Mouse (Mus musculus) gastrocnemius, adult 2 months (tissue): ENCODE results near the gene Abcc1. TPM values are rescaled to one million over a fixed set of nuclear protein-coding genes. Genes with fewer than 3 reads are reported as not detected.
A peak's percentile ranks its signal among the peaks of the same experiment; 100 is the strongest.

ENCODE experiments used
- DNase-seq: peaks from one replicate; pipeline ENCODE4 v3.0.0; 2022
- H3K27ac ChIP-seq: fragments of 200-600 bp; 2 replicates; pipeline ENCODE4 v1.8.1; 2022; ENCODE audit warnings: mild to moderate bottlenecking
- H3K4me3 ChIP-seq: fragments of 200-600 bp; 2 replicates; pipeline ENCODE4 v1.8.1; 2022; ENCODE audit warnings: mild to moderate bottlenecking, moderate library complexity
- CTCF ChIP-seq: fragments of 200-600 bp; IDR thresholded peaks from 2 replicates; pipeline ENCODE4 v1.8.1; 2022; ENCODE audit warnings: antibody characterized with exemption, mild to moderate bottlenecking, moderate library complexity
- intact Hi-C: fragments of 180-260 bp; cut with DNase I; formaldehyde crosslinking; loops from one replicate; pipeline ENCODE4 v1.15.1; 2025
- long read RNA-seq, 2 experiments: library from polyadenylated mRNA; stranded (forward); transcript quantifications; one replicate each; pipeline ENCODE4 v2.0.0; 2021
- total RNA-seq, 2 experiments: library from RNA; stranded (reverse); gene quantifications; 2 replicates each; pipeline ENCODE4 v1.2.3; 2021

Abcc1 gene
- 10 to 100 TPM; 21.6 to 25.0 TPM for total RNA-seq
- long read RNA-seq, experiment 1, full-length matches to known transcripts, result 6 of 18 reads
- long read RNA-seq, experiment 1, partial matches to known transcripts, result 6 of 18 reads
- long read RNA-seq, experiment 1, other reads (novel, unspliced or antisense), result 6 of 18 reads
- long read RNA-seq, experiment 2, full-length matches to known transcripts, result 4 of 22 reads
- long read RNA-seq, experiment 2, partial matches to known transcripts, result 12 of 22 reads
- long read RNA-seq, experiment 2, other reads (novel, unspliced or antisense), result 6 of 22 reads

DNA sequence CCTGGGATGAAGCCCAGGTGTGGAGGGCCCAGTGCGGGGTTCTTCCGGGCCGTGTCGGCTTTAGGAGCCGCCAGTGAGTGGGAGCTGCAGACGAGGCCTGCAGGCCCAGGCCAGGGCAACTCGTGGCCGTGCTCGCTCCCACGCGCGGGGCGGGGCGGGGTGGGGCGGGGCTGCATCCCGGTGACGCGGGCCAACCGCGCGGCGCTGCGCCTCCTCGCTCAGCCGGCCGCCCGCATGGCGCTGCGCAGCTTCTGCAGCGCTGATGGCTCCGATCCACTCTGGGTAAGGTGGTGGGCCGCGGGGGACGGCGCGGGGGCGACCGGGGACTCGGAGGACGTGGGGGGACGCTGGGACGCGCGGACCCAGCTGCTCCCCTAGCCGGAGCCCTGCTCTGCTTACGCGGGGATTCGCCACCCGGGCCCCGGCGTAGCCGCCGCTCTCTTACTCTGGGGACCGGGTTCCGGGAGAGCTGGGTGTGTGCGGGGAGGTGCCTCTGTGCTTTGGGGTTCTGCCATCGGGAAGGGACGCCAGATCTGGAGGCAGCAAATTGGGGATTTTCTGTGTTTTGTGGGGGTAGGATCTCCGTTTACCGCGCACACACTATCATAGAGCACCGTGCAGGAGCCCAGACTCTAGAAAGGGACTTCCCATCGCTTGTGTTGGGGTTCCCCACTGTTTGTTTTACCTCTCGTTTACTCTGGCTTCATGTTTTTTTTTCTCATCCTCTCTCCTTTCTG is at the start of gene Abcc1:
Abcc1 (plus strand) TSS at position 197 of the 737 bp plus-strand sequence.
- TF ChIP-seq CTCF, result peak; percentile 29; the same call in 1 of the 2 replicates
- peak within 1 kb of the TSS; percentile 91 for H3K27ac ChIP-seq
- DNase-seq, result peak; percentile 90
- peak within 1 kb of the TSS; percentile 95 for H3K4me3 ChIP-seq
- intact Hi-C loops, result loop anchor here (2.0 kb wide), 1 partner anchor 45 kb away; the partner anchor contains the start of gene Fopnl

GRCm38 (mm10) chr16:14312914-14313313 is 48.4 kb upstream of the Abcc1 start:
- no peak overlapping the region for H3K4me3 ChIP-seq
- H3K27ac ChIP-seq, result no peak overlapping the region
- intact Hi-C loops, result loop anchor here (5.0 kb wide), 1 partner anchor 76 kb away; no protein-coding TSS in a partner anchor
- TF ChIP-seq CTCF, result no peak
- DNase-seq, result no peak

GRCm38 (mm10) chr16:14316884-14317876 is 44.2 kb upstream of the Abcc1 start, which contains the start of gene Fopnl:
Gene Fopnl (minus strand): TSS chr16:14317405.
- Histone ChIP-seq H3K27ac (peak within 1 kb of the TSS; percentile 98), H3K4me3 (peak within 1 kb of the TSS; percentile 94)
- peak; percentile 99 for DNase-seq
- intact Hi-C loops, result loop anchor here (1.0 to 2.0 kb wide), 2 partner anchors 44 to 128 kb away; partner anchors contain the start of gene Abcc1
- 0 out of 2 replicates have a peak, but pooled peaks have one; percentile 18 for TF ChIP-seq CTCF

GRCm38 (mm10) chr16:14319681-14320080 is 41.7 kb upstream of the Abcc1 start:
- Histone ChIP-seq H3K27ac (no peak overlapping the region), H3K4me3 (no peak overlapping the region)
- DNase-seq, result no peak
- intact Hi-C loops, result no loop called here
- no peak for TF ChIP-seq CTCF

DNA sequence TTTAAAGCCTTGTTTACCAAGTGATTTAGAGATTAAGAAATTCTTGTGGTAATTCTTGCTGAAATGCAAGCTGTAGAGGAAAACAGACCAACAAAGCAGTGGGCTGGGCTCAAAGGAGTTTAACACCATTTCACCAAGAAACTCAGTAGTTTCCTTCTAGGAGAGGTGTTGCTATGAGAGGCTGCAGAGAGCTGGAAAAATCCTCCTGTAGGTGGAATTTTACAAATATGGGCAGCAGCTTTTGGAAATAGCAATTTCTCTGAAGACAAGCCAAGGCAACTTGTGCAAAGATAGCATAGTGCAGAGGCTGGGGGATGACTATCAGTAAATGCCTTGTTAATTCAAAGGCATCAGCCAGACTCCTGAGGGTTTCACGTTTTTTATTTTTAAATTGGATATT is 40.9 kb upstream of the Abcc1 start:
- H3K27ac ChIP-seq, result no peak overlapping the region
- TF ChIP-seq CTCF, result no peak
- intact Hi-C loops, result no loop called here
- DNase-seq, result no peak
- H3K4me3 ChIP-seq, result no peak overlapping the region

DNA sequence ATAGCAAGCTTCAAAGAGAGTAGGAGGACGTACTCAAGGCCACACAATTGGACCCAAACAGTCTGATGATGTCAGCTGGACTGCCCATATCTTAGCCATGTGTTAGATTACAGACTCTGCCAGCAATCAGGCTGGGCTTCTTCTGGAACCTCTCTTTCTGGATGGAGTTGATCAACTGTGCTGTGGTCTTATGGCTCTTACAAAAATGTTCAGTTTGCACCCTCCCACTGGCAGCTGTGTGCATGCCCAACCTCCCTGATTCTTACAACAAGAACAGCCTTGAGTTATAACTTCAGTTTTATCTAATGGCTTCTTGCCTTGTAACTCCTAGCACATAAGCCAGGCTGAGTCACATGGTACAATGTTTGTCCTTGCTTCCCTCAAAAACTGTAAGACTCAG is 33.2 kb upstream of the Abcc1 start:
- DNase-seq, result no peak
- no peak overlapping the region for H3K27ac ChIP-seq
- no peak overlapping the region for H3K4me3 ChIP-seq
- TF ChIP-seq CTCF, result no peak
- intact Hi-C loops, result no loop called here

GRCm38 (mm10) chr16:14344967-14345366 is 16.4 kb upstream of the Abcc1 start:
- Histone ChIP-seq H3K27ac (no peak overlapping the region), H3K4me3 (no peak overlapping the region)
- no peak for TF ChIP-seq CTCF
- intact Hi-C loops, result no loop called here
- no peak for DNase-seq

DNA sequence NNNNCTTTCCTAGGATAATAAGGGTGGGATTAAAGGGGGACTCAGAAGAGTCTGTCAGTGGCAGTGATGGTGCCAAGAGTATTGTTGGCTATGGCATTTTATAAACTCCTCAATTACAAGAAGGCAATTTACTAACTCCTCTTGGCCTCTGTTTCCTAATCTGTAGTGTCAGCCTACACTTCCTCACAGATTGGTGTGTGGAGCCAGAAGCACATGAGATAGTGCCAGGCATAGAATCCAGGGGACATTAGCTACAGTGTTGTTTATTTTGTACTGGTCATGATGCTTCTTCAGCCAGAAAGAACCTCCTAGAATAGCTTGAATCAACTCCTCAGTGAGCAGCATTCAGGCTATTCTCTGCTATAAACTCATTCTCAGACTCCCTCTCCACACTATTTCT is 9.8 kb upstream of the Abcc1 start:
- no peak for DNase-seq
- TF ChIP-seq CTCF, result no peak
- Histone ChIP-seq H3K4me3 (no peak overlapping the region), H3K27ac (no peak overlapping the region)
- intact Hi-C loops, result no loop called here

GRCm38 (mm10) chr16:14352234-14352633 is 9.1 kb upstream of the Abcc1 start:
- TF ChIP-seq CTCF, result no peak
- intact Hi-C loops, result no loop called here
- DNase-seq, result no peak
- Histone ChIP-seq H3K4me3 (no peak overlapping the region), H3K27ac (no peak overlapping the region)

- no peak for TF ChIP-seq CTCF
- intact Hi-C loops, result no loop called here
- Histone ChIP-seq H3K27ac (no peak overlapping the region), H3K4me3 (no peak overlapping the region)
- no peak for DNase-seq
Observed at GRCm38 (mm10) chr16:14352663-14353062, 8.7 kb upstream of the Abcc1 start.

GRCm38 (mm10) chr16:14357859-14358258 is 3.5 kb upstream of the Abcc1 start:
- intact Hi-C loops, result no loop called here
- H3K4me3 ChIP-seq, result no peak overlapping the region
- TF ChIP-seq CTCF, result no peak
- no peak for DNase-seq
- H3K27ac ChIP-seq, result no peak overlapping the region

- no peak for TF ChIP-seq CTCF
Observed at GRCm38 (mm10) chr16:14358531-14358930, 2.8 kb upstream of the Abcc1 start.

More at GRCm38 (mm10) chr16:14358531-14358930, 2.8 kb upstream of the Abcc1 start:
- no peak overlapping the region for H3K4me3 ChIP-seq
- intact Hi-C loops, result no loop called here
- no peak overlapping the region for H3K27ac ChIP-seq
- DNase-seq, result no peak
